Mouse (Mus musculus) Muller cell, postnatal 12 days (primary cell): Measurements from ENCODE around the gene Lman1l.

Experiments used
- DNase-seq: peaks from one replicate; pipeline ENCODE4 v3.0.0-alpha.2; 2015; ENCODE audit errors: inconsistent ontology term

The Lman1l gene

DNA sequence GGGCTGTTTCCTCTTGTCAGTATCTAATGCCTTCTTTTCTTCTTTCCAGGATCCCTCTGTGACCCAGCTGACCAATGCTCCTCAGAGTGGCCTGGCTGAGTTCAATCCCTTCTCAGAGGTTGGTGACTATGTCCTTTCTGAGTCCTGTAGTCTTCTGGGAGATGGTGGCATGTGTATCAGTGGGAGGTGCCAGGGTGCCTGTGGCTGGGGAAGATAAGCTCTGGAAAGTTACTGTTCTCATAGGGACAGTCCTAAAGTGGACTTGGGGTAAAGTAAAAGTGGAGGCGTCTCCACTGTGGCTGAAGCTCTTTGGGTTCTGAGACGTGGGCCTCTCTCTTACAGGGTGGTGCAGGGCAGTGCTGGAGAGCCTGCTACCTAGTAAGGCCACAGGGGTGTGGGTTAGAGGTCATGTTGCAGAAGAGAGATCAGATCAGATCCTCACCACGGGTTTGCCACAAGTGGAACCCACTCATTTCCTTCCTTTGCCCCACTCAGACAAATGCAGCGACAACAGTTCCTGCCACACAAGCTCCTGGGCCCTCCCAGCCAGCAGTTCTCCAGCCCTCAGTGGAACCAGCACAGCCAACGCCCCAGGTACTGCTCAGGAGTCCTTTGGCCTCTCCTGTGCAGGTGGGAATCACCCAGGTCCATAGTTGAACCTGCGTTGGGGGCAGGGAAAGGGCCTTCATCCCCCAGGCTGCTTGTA, 43.3 kb downstream of the Lman1l start:
- no peak for DNase-seq

DNA sequence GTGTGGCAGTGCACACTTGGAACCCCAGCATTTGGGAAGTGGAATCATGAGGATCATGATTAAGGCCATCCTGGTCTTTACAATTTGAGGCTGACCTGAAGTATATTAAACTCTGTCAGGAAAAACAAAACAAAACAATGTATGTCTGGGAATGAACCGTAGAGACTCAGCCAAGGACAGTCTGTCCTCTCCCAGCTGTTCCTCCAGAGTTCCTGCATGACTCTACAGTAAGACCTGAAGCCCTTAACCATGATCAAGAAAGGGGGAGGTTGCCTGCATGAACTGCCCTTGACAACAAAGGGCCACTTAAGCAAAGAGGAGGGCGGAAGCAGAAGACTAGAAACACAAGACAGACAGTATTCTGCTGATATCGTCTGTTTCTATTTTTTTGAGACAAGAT, 45.0 kb downstream of the Lman1l start:
- DNase-seq = no peak

DNA sequence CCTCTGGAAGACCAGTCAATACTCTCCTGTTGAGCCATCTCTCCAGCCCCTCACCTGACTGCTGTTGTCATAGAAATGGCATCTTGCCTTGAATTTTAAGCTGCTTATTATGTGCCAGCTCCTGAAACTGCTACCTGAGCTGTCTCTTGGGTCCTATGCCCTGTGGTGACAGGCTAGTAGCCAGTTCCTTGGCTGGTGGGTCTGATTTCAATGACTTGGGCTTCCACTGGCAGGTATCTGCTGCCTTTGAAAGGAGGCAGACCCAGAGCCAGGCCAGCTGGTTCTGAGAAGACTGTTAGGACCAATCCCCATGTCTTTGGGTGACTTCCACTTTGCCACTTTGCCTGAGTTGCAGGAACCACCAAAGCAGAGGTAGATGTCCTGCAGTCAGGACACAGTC, 46.2 kb downstream of the Lman1l start:
- DNase-seq = no peak

DNA sequence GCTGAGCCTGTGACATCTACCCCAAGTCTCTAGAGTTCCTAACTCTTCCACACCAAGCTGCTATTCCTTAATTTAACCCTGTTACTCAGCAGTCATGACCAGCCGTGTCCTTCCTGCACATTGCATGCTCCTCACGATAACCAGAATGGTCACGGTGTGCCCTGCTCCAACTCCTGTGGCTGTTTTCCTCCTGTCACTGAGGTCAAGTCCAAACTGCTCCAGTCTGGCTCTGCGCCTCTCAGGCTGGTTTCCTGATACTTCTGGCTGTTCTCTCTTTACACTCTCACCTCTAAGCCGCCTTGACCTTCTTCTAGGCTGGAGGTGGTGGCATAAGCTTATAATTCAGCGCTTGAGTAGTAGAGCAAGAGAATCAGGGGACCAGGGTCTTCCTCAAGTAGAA, 52.1 kb downstream of the Lman1l start:
- DNase-seq = no peak

DNA sequence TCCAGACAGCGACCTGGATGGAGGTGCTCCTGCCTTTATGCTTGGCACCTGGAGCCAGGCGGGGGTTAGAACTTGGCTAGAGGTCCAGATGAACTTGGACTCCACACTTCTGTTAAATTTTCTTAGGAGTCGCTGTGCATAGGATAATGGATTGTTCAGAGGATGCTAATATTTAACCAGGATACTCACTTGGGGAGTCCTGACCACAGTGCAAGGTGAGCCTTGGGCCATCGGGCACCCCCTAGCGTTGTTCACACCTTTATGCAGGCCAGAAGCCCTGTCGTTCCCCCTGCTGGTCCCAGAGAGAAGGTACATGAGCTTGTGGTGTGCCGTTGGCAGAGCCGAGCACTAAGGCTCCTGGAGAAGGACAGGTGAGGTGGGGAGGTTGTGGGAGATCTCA, 53.7 kb downstream of the Lman1l start:
- no peak for DNase-seq

DNA sequence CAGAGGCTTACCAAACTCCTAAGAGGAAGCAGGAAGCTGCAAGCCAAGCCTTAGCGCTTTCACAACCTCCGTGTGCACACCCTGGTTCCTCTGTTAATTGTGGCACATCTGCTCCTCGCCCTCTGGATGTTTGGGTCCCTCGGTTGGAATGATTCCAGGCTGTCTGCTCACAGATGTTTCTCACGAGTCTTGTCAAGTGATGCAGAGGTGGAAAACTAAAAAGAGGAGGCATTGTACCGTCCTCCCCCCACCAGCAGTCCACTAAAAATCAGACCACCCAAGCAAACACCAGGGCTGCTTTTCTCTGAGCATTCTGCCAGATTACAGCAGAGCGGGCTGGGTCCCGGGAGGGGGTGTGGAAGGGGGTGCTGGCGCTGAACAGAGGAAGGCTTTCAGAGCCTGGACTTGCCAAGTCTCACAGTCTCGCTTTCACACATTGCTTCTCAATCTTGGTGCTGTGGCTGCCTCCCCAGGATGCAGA, 54.8 kb downstream of the Lman1l start:
- DNase-seq = no peak

DNA sequence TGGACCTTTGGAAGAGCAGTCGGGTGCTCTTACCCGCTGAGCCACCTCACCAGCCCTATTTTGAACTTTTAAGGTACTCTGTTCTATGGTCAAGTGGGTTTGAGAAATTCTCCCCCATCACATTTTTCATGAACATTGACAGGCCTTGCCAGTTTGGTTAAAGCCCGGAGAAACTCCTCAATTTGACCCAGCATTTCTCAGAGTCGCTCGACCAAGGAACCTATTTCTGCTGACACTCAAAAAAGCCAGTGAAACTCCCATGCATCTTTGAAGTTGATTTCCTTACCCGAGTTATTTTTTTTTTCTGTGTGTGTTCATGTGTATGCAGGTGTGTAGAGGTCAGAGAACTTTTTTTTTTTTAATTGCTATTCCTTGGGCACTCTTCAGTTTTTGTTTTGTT, 56.0 kb downstream of the Lman1l start:
- DNase-seq = peak; percentile 9

DNA sequence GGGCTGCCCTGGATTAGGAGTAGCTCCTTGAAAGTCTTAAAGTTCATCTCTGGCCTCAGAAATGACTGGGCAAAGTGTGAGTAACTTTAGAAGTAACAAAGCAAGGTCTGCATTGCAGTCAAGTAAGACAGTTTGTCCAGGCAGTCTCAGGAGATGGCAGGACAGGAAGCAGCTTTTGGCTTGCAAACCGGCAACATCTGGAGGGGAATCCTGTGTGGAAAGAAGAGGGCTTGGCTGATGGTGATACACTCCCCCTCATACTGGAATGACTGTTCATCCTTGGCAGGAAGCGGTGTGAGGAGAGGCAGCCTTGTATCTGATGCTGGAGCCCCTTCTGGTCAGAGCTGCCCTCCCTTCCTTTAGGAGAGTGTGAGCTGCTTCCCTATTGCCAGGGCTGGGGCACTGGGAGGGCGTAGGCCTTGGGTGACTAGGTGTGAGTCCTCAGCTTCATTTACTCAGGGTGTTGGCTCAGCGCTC, 57.6 kb downstream of the Lman1l start:
- DNase-seq = no peak

DNA sequence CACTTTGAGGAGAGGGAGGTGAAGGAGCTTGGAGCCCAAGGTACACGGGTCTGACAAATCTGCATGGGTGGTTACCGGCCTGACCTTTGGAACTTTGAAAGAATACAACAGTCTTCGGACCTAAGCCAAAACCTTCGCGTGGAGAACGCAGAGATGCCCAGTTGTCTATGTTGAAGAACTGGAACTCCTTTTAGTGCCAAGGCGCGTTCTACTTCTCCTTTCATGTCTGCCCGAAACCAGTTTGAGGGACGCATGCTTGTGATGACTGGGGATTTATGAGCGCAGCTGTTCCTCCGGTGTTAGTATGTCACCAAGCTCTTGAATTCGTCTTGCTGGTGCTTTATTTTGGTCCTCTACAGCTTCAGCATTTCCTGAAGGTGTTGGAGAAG, 58.9 kb downstream of the Lman1l start:
- DNase-seq = no peak

DNA sequence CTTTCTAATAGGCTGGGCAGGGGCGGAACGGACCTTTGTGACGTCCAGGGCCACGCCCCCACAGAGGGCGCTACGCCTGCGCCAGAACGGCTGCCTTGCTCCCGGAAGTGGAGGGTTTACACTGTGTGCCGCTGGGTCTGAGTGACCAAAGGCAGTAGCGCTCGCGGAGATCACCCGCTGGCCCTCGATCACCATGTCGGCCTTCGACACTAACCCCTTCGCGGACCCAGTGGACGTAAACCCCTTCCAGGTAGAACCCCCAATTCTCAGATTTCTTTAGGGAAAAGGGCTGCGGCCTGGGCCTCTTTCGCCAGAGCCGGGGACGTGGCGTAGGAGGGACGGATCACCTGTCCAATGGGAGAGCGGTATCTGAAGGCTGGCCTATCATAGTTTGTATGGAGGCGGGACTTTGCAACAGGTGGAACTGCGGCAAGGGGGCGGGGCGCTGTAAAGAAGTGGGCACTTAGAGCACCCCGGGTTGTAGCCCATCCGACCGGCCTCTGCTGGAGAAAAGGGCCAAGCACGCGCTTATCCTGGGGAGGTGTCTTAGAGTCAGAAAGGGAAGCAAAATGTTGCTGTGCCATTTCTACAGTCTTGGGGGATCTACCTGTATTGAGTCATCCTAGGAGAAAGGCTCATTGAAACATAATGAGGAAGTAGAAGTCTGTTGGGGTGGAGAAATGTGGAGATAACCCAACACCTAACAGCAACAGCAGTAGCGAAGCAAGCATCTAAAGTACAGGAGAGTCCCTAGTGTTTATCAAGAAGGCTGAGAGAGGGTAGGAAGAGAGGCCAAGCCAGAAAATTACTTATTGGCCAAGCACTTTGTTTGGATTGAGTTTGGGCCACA, 59.5 kb downstream of the Lman1l start, which contains the start of gene Scamp2:
Scamp2 (plus strand) TSS at position 83 of the 850 bp plus-strand sequence.
- peak; percentile 97 for DNase-seq

DNA sequence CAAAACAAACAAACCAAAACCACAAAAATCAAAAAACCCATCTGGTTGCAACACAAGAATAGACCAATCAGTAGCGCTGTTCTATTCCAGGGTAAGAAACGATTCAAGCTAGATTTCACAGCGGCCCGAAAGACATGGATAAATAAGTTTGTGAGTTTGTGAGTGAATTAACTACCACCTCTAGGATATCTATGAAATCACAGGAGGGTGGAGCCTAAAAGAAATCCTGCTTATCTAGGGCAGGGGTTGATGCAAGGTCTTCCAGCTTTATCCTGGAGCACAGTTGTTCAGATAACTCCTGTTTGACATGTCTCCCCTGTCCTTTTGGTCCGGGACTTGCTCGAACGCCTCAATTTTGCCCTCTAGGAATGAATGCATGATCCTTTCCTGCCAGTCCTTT, 60.3 kb downstream of the Lman1l start:
- DNase-seq = no peak

DNA sequence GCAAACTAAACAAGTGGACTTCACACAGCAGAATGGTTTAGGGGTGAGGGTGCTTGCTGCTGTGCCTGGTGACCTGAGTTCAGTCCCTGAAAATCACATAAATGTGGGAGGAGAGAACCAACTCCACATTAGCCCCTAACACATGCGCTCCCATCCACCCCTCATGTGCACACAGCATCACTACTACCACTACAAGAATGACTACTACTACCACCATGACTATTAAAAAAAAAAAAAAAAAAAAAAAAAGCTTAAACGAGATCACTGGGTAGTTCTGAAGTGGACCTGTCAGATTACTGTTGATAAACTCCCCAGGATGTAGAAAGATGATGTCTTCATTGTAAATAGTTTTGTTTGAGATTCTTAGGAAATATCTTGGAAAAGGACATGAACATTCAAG, 61.0 kb downstream of the Lman1l start:
- DNase-seq = no peak

DNA sequence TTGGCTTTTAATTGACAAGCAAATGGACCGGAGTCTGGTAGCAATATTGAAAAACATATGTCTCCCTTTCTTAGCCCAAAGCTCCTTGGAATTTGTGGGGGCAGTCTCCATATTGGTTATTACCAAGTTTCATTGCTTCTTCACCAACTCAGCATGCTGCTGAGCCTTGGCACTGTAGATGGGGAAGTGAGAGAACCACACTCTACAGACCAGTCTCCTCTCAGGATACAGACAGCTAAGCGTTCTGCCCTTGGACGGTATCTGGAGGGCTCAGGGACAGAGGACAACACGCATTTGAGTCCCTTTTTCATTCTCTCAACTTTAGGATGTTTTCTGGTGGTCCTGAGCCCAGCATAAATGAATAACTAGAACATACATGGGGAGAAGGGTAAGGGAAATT, 61.9 kb downstream of the Lman1l start:
- DNase-seq = no peak

DNA sequence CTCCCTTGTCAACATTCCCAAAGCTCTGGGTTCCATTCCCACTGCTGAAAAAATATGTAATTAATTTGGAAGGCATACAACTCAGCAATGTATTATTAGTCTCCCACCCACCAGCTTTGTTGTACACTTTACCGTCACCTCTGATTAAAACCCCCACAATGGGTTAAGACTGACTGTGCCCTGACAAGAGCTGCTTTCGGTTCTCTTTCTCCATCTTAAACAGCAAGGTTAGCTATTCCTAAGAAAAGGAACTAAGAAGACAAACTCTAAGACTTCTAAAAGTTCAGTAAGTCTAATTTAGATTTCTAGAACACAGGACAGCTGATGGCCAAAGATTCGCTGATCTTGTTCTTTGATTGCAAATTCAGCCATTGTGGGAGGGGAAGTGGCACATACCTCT, 63.4 kb downstream of the Lman1l start:
- no peak for DNase-seq
